Mouse (Mus musculus) midbrain, embryonic 11.5 days (tissue): ENCODE results near the gene Bri3bp. TPM values are rescaled to one million over a fixed set of nuclear protein-coding genes. Genes with fewer than 3 reads are reported as not detected.
"Not testable (repeated sequence)": the region's sequence is repeated elsewhere in the genome, so short reads cannot be mapped to it uniquely, and the experiment has no call there.

ENCODE experiments used
- ATAC-seq: fragments of 200-750 bp; cut with Nextera tagmentation; 2 replicates; pipeline ENCODE4 v1.8.0; 2017; ENCODE audit warnings: moderate TSS enrichment, moderate library complexity; ENCODE audit not compliant: low FRiP score
- DNase-seq: peaks from one replicate; pipeline ENCODE4 v3.0.0; 2015; ENCODE audit warnings: low spot score; ENCODE audit errors: missing footprints
- H3K27ac ChIP-seq: fragments of 300-500 bp; sonication (generic); 2 replicates; pipeline ENCODE4 v1.5.1; 2014; ENCODE audit warnings: low read depth, low read length
- H3K27me3 ChIP-seq: fragments of 300-500 bp; sonication (generic); 2 replicates; pipeline ENCODE4 v1.6.1; 2014; ENCODE audit warnings: mild to moderate bottlenecking, low read length, moderate library complexity, mixed read lengths; ENCODE audit not compliant: control insufficient read depth, insufficient read depth
- H3K36me3 ChIP-seq: fragments of 300-500 bp; sonication (generic); 2 replicates; pipeline ENCODE4 v1.6.1; 2014; ENCODE audit warnings: mild to moderate bottlenecking, low read length, moderate library complexity, mixed read lengths; ENCODE audit not compliant: control insufficient read depth, insufficient read depth
- H3K4me1 ChIP-seq: fragments of 300-500 bp; sonication (generic); 2 replicates; pipeline ENCODE4 v1.6.1; 2014; ENCODE audit warnings: low read length; ENCODE audit not compliant: control insufficient read depth, insufficient read depth
- H3K4me2 ChIP-seq: fragments of 300-500 bp; sonication (generic); 2 replicates; pipeline ENCODE4 v1.6.1; 2014; ENCODE audit warnings: mild to moderate bottlenecking, moderate library complexity
- H3K4me3 ChIP-seq: fragments of 300-500 bp; sonication (generic); 2 replicates; pipeline ENCODE4 v1.5.1; 2014; ENCODE audit warnings: low read depth, low read length
- H3K9ac ChIP-seq: fragments of 300-500 bp; sonication (generic); 2 replicates; pipeline ENCODE4 v1.6.1; 2014; ENCODE audit warnings: low read length
- H3K9me3 ChIP-seq: fragments of 300-500 bp; sonication (generic); 2 replicates; pipeline ENCODE4 v1.6.1; 2016; ENCODE audit warnings: low read length; ENCODE audit not compliant: control insufficient read depth
- WGBS: fragments of 180-500 bp; shearing (Covaris S2); extraction: QIAGEN DNeasy Blood & Tissue Kit; methylation state at CpG from one replicate; pipeline ENCODE4 v1.1.7; 2014; 5-methylcytosine and 5-hydroxymethylcytosine counted together
- polyA plus RNA-seq: library from polyadenylated mRNA; unstranded; fragments of >200 nt; fragmentation: Nextera tagmentation; extraction: Ambion mirVana; gene quantifications from 2 replicates; pipeline ENCODE4 v1.2.1, GENCODE M21; 2014

Bri3bp gene
- polyA plus RNA-seq, 1 experiment from 2014 or later = 28.4 TPM

GRCm38 (mm10) chr5:125407020-125407830 lies 34.1 kb upstream of the Bri3bp start:
- ATAC-seq = no peak
- Histone ChIP-seq H3K27ac (peak overlapping the region; percentile 65; the same call in 1 of the 2 replicates), H3K36me3 (no peaks in the 10 kb centered on the region), H3K4me2 (peak overlapping the region; percentile 87), H3K9ac (peak overlapping the region; percentile 67), H3K27me3 (peaks cover 3% of the 10 kb centered on the region; the same call in 1 of the 2 replicates), H3K4me3 (peak overlapping the region; percentile 60), H3K4me1 (peaks cover 15% of the 10 kb centered on the region), H3K9me3 (no peaks in the 10 kb centered on the region)
- WGBS = 51% methylated on average over 13 of the region's 13 CpGs
- DNase-seq = peak; percentile 84

- 68% methylated on average over 14 of the region's 14 CpGs for WGBS
- no peak for ATAC-seq
- H3K4me2 ChIP-seq = no peak overlapping the region
Observed at GRCm38 (mm10) chr5:125407910-125408575, 33.3 kb upstream of the Bri3bp start.

GRCm38 (mm10) chr5:125408842-125409241 lies 32.5 kb upstream of the Bri3bp start:
- ATAC-seq (peak; percentile 58), DNase-seq (peak; percentile 99)
- Histone ChIP-seq H3K27ac (no peak overlapping the region; the same call in 1 of the 2 replicates), H3K4me3 (peak overlapping the region; percentile 29), H3K4me2 (peak overlapping the region; percentile 45), H3K4me1 (peaks cover 13% of the 10 kb centered on the region), H3K9me3 (no peaks in the 10 kb centered on the region), H3K9ac (no peak overlapping the region), H3K27me3 (no peaks in the 10 kb centered on the region), H3K36me3 (no peaks in the 10 kb centered on the region; the same call in 1 of the 2 replicates)
- under 1% methylated on average over 13 of the region's 13 CpGs for WGBS

More at GRCm38 (mm10) chr5:125407910-125408575, 33.3 kb upstream of the Bri3bp start:
- H3K27ac ChIP-seq = no peak overlapping the region
- no peaks in the 10 kb centered on the region for H3K27me3 ChIP-seq
- H3K9ac ChIP-seq = no peak overlapping the region
- peak; percentile 82 for DNase-seq
- no peaks in the 10 kb centered on the region for H3K36me3 ChIP-seq
- H3K4me1 ChIP-seq = peaks cover 15% of the 10 kb centered on the region
- no peaks in the 10 kb centered on the region for H3K9me3 ChIP-seq
- no peak overlapping the region for H3K4me3 ChIP-seq

- Histone ChIP-seq H3K4me1 (peaks cover 13% of the 10 kb centered on the region), H3K27me3 (no peaks in the 10 kb centered on the region), H3K27ac (no peak overlapping the region; the same call in 1 of the 2 replicates), H3K9me3 (no peaks in the 10 kb centered on the region), H3K36me3 (peaks cover 1% of the 10 kb centered on the region; the same call in 1 of the 2 replicates), H3K9ac (no peak overlapping the region), H3K4me2 (peak overlapping the region; percentile 45), H3K4me3 (peak overlapping the region; percentile 29)
- ATAC-seq = peak; percentile 45
- DNase-seq = peak; percentile 96
- WGBS = 7% methylated on average over 20 of the region's 20 CpGs
Observed at GRCm38 (mm10) chr5:125409348-125410090, 31.8 kb upstream of the Bri3bp start.

- DNase-seq (peak; percentile 90), ATAC-seq (no peak)
- Histone ChIP-seq H3K4me2 (no peak overlapping the region), H3K27ac (no peak overlapping the region), H3K27me3 (no peaks in the 10 kb centered on the region), H3K4me3 (no peak overlapping the region), H3K9me3 (no peaks in the 10 kb centered on the region), H3K9ac (no peak overlapping the region), H3K36me3 (peaks cover 17% of the 10 kb centered on the region), H3K4me1 (peaks cover 8% of the 10 kb centered on the region; the same call in 1 of the 2 replicates)
- WGBS = 66% methylated on average over 5 of the region's 5 CpGs
Observed at GRCm38 (mm10) chr5:125411972-125412530, 29.3 kb upstream of the Bri3bp start.

- H3K27me3 ChIP-seq, H3K27ac ChIP-seq, H3K9me3 ChIP-seq, H3K9ac ChIP-seq, H3K4me2 ChIP-seq, H3K4me1 ChIP-seq, H3K4me3 ChIP-seq, ATAC-seq: not testable (repeated sequence)
- WGBS = 93% methylated on average over 8 of the region's 8 CpGs
- H3K36me3 ChIP-seq = peaks cover 20% of the 10 kb centered on the region
- DNase-seq = peak; percentile 21
Observed at GRCm38 (mm10) chr5:125412536-125412935, 28.8 kb upstream of the Bri3bp start.

- peaks cover 24% of the 10 kb centered on the region for H3K36me3 ChIP-seq
- H3K27ac ChIP-seq = no peak overlapping the region
- WGBS = 89% methylated on average over 4 of the region's 4 CpGs
Observed at GRCm38 (mm10) chr5:125413763-125414162, 27.6 kb upstream of the Bri3bp start.

GRCm38 (mm10) chr5:125416183-125416582 lies 25.2 kb upstream of the Bri3bp start:
- H3K4me2 ChIP-seq = no peak overlapping the region
- ATAC-seq = no peak

More at GRCm38 (mm10) chr5:125413763-125414162, 27.6 kb upstream of the Bri3bp start:
- H3K9me3 ChIP-seq = no peaks in the 10 kb centered on the region
- H3K27me3 ChIP-seq = no peaks in the 10 kb centered on the region
- H3K4me2 ChIP-seq = no peak overlapping the region
- ATAC-seq (no peak), DNase-seq (no peak)
- H3K9ac ChIP-seq = no peak overlapping the region
- peaks cover 5% of the 10 kb centered on the region; the same call in 1 of the 2 replicates for H3K4me1 ChIP-seq
- no peak overlapping the region for H3K4me3 ChIP-seq

More at GRCm38 (mm10) chr5:125416183-125416582, 25.2 kb upstream of the Bri3bp start:
- no peak overlapping the region for H3K4me3 ChIP-seq
- no peaks in the 10 kb centered on the region for H3K4me1 ChIP-seq
- peak; percentile 31 for DNase-seq
- H3K27me3 ChIP-seq = no peaks in the 10 kb centered on the region
- no peak overlapping the region for H3K27ac ChIP-seq
- no peaks in the 10 kb centered on the region for H3K9me3 ChIP-seq
- peaks cover 29% of the 10 kb centered on the region for H3K36me3 ChIP-seq
- 90% methylated on average over 8 of the region's 8 CpGs for WGBS
- H3K9ac ChIP-seq = no peak overlapping the region
